Mouse (Mus musculus) layer of hippocampus, adult 6 months (tissue): Measurements from ENCODE around the gene Utp18. TPM values are rescaled to one million over a fixed set of nuclear protein-coding genes. Genes with fewer than 3 reads are reported as not detected.

Experiments
- long read RNA-seq, 2 experiments: library from polyadenylated mRNA; unstranded; transcript quantifications; one replicate each; pipeline ENCODE4 v2.0.0; 2019 to 2020
- polyA plus RNA-seq: library from polyadenylated mRNA; unstranded; fragments of <200 nt; fragmentation: Nextera tagmentation; gene quantifications from 2 replicates; pipeline ENCODE4 v1.2.3, GENCODE M21; 2021

The Utp18 gene
- polyA plus RNA-seq = 15.0 and 16.3 TPM in 2 replicates
- long read RNA-seq, experiment 1, transcript Utp18-201 (14 exons, 2,613 nt) = major isoform, 30 of 46 reads
- long read RNA-seq, experiment 1, partial matches to known transcripts = 10 of 46 reads
- long read RNA-seq, experiment 1, other reads (novel, unspliced or antisense) = 6 of 46 reads
- long read RNA-seq, experiment 2, transcript Utp18-201 (14 exons, 2,613 nt) = major isoform, 133 of 149 reads
- long read RNA-seq, experiment 2, partial matches to known transcripts = 6 of 149 reads
- long read RNA-seq, experiment 2, other reads (novel, unspliced or antisense) = 10 of 149 reads

GRCm38 (mm10) chr11:93885572-93886410, at the start of gene Utp18, which contains the start of gene Mbtd1:
Gene Utp18, minus strand, starts transcription at chr11:93885766.
Gene Mbtd1, plus strand, starts transcription at chr11:93885852.

Other genes starting within 250 kb of the Utp18 start
- gene Mbtd1, start 86 bp upstream of the Utp18 start, polyA plus RNA-seq = 0.98 and 1.3 TPM in 2 replicates
- gene Nme2, start 70.5 kb upstream of the Utp18 start, polyA plus RNA-seq = 272 and 316 TPM in 2 replicates
- gene Gm20390, start 82.5 kb upstream of the Utp18 start, polyA plus RNA-seq = 344 and 378 TPM in 2 replicates
- 229 and 280 TPM in 2 replicates for gene Nme1, start 82.8 kb upstream of the Utp18 start, polyA plus RNA-seq
- 49.3 and 61.8 TPM in 2 replicates for gene Spag9, start 110.3 kb upstream of the Utp18 start, polyA plus RNA-seq